Mouse (Mus musculus) CH12.LX (cell line): ENCODE results near the gene Tmsb10. TPM values are rescaled to one million over a fixed set of nuclear protein-coding genes. Genes with fewer than 3 reads are reported as not detected.

Experiments used
- DNase-seq: peaks from one replicate; pipeline ENCODE4 v3.0.0-alpha.2; 2013; ENCODE audit errors: extremely low read depth
- H3K27ac ChIP-seq: 2 replicates; pipeline ENCODE4 v1.5.1; 2012; ENCODE audit warnings: low read depth, mild to moderate bottlenecking, control low read depth, moderate library complexity; ENCODE audit not compliant: insufficient read depth
- H3K27me3 ChIP-seq: replicated peaks from 2 replicates; pipeline ENCODE3; 2012; ENCODE audit warnings: inconsistent platforms
- H3K36me3 ChIP-seq, 2 experiments: replicated peaks in 1 of 2; 2 replicates each; pipeline versions ENCODE3 to v1.6.1; 2012; ENCODE audit warnings: inconsistent platforms in 1 of 2, low read length in 1 of 2, mild to moderate bottlenecking in 1 of 2, mixed read lengths in 1 of 2, moderate library complexity in 1 of 2; ENCODE audit not compliant: control insufficient read depth in 1 of 2, insufficient read depth in 1 of 2
- H3K4me1 ChIP-seq, 2 experiments: 2 replicates each; pipeline ENCODE4 v1.6.1; 2012; ENCODE audit warnings: inconsistent platforms in 1 of 2, moderate library complexity in 1 of 2; ENCODE audit not compliant: insufficient read depth in 2 of 2, control insufficient read depth in 1 of 2
- H3K4me2 ChIP-seq: 2 replicates; pipeline ENCODE4 v1.6.1; 2012; ENCODE audit warnings: low read depth, mild to moderate bottlenecking, control low read depth; ENCODE audit not compliant: poor library complexity, insufficient read depth, severe bottlenecking
- H3K4me3 ChIP-seq, 3 experiments: fragments of 150-350 bp in 1 of 3; sonication (generic) in 1 of 3; replicated peaks in 1 of 3; 2 replicates each; pipeline versions ENCODE3 to v1.5.1; 2011 to 2012; ENCODE audit warnings: low read depth in 2 of 3, low read length in 2 of 3, mild to moderate bottlenecking in 2 of 3, moderate library complexity in 2 of 3, control low read depth in 1 of 3, improper control_type of control experiment in 1 of 3, inconsistent platforms in 1 of 3, mixed read lengths in 1 of 3; ENCODE audit not compliant: poor library complexity in 1 of 3
- H3K79me2 ChIP-seq: replicated peaks from 2 replicates; pipeline ENCODE4 v1.6.1; 2012; ENCODE audit warnings: mild to moderate bottlenecking, moderate library complexity; ENCODE audit not compliant: control insufficient read depth, poor library complexity, insufficient read depth, severe bottlenecking; ENCODE audit errors: extremely low read depth
- H3K9ac ChIP-seq: 2 replicates; pipeline ENCODE4 v1.6.1; 2012; ENCODE audit warnings: low read depth, mild to moderate bottlenecking, control low read depth, moderate library complexity; ENCODE audit not compliant: insufficient read depth
- H3K9me3 ChIP-seq: replicated peaks from 2 replicates; pipeline ENCODE3; 2012; ENCODE audit warnings: low read length, inconsistent platforms, mixed read lengths
- CTCF ChIP-seq, 2 experiments: IDR thresholded peaks in 1 of 2; conservative IDR thresholded peaks in 1 of 2; 2 replicates each; pipeline ENCODE4 v1.5.1; 2011 to 2012; ENCODE audit warnings: low read depth in 2 of 2, low read length in 2 of 2, improper control_type of control experiment in 1 of 2, inconsistent platforms in 1 of 2, mild to moderate bottlenecking in 1 of 2, moderate library complexity in 1 of 2
- EP300 ChIP-seq: IDR thresholded peaks from 2 replicates; pipeline ENCODE4 v1.6.1; 2011; ENCODE audit warnings: low read length, improper control_type of control experiment
- HCFC1 ChIP-seq: IDR thresholded peaks from 2 replicates; pipeline ENCODE4 v1.6.1; 2012; ENCODE audit warnings: low read depth, mild to moderate bottlenecking, inconsistent platforms, low read length, improper control_type of control experiment
- JUND ChIP-seq: conservative IDR thresholded peaks from 2 replicates; pipeline ENCODE4 v1.6.1; 2011; ENCODE audit warnings: low read depth, low read length, improper control_type of control experiment
- KAT2A ChIP-seq: IDR thresholded peaks from 2 replicates; pipeline ENCODE4 v1.6.1; 2012; ENCODE audit warnings: low read length, improper control_type of control experiment, inconsistent platforms; ENCODE audit not compliant: insufficient replicate concordance
- MEF2A ChIP-seq: IDR thresholded peaks from 2 replicates; pipeline ENCODE4 v1.6.1; 2014; ENCODE audit warnings: low read depth, mild to moderate bottlenecking, inconsistent platforms, low read length, improper control_type of control experiment, borderline replicate concordance
- MXI1 ChIP-seq: IDR thresholded peaks from 2 replicates; pipeline ENCODE4 v1.6.1; 2011; ENCODE audit warnings: mild to moderate bottlenecking, low read depth, low read length, improper control_type of control experiment
- PAX5 ChIP-seq: IDR thresholded peaks from 2 replicates; pipeline ENCODE4 v1.6.1; 2012; ENCODE audit warnings: low read length, inconsistent platforms, mixed read lengths
- POLR2AphosphoS2 ChIP-seq: IDR thresholded peaks from 2 replicates; pipeline ENCODE4 v1.6.1; 2011; ENCODE audit warnings: low read depth, low read length, improper control_type of control experiment
- RAD21 ChIP-seq: IDR thresholded peaks from 2 replicates; pipeline ENCODE4 v1.6.1; 2011; ENCODE audit warnings: low read depth, mild to moderate bottlenecking, low read length, improper control_type of control experiment, moderate library complexity
- USF2 ChIP-seq: conservative IDR thresholded peaks from 2 replicates; pipeline ENCODE4 v1.6.1; 2011; ENCODE audit warnings: low read depth, low read length, improper control_type of control experiment
- ZMIZ1 ChIP-seq: IDR thresholded peaks from 2 replicates; pipeline ENCODE4 v1.6.1; 2012; ENCODE audit warnings: low read depth, mild to moderate bottlenecking, inconsistent platforms, low read length, improper control_type of control experiment
- ZNF384 ChIP-seq: IDR thresholded peaks from 2 replicates; pipeline ENCODE4 v1.6.1; 2012; ENCODE audit warnings: low read depth, low read length, improper control_type of control experiment, inconsistent platforms
- dilution Hi-C: fragments of 300-500 bp; cut with MboI; formaldehyde crosslinking; loops from 2 replicates; pipeline ENCODE4 v1.14.3; 2020; ENCODE audit warnings: low sequenced_read_pairs; ENCODE audit not compliant: extremely low pct_unique_long_range_greater_than_20kb, extremely low pct_ligation_motif_present
- in situ Hi-C: fragments of 300-500 bp; cut with MboI; formaldehyde crosslinking; loops from 3 replicates; pipeline ENCODE4 v1.14.3; 2019; ENCODE audit warnings: low sequenced_read_pairs, low pct_ligation_motif_present, low pct_unique_long_range_greater_than_20kb, mixed read lengths
- polyA plus RNA-seq: library from polyadenylated mRNA; unstranded; fragments of >175 nt; gene quantifications from 2 replicates; pipeline ENCODE4 v1.2.1, GENCODE M21; 2012; ENCODE audit warnings: low read depth; ENCODE audit not compliant: insufficient read length
- total RNA-seq, 2 experiments: library from RNA; depleted of rRNA; stranded (reverse); fragments of 300-350 nt in 1 of 2; fragments of >200 nt in 1 of 2; gene quantifications; 2 replicates each; pipeline ENCODE4 v1.2.3; 2012 to 2014

Gene Tmsb10
- total and polyA plus RNA-seq, 3 experiments: 223 to 479 (median 379) TPM

DNA sequence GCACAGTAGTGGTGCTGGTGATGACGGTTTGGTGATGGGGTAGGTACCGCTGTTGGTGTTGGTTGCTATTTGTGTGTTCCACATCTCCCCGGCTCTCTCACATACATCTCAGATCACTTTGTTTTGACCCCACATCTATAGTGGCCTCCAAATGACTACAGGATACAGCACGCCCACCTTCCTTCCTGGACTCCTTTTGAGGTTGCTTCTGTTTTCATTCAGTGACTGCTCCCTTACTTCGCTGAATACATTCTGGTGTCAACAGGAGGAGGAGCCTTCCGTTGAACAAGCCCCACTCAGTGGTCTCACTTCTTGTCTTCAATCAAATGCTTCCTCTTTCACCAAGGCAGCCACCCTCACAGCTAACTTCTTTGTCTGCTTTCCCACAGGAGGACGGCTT lies 3.8 kb downstream of the Tmsb10 start:
- dilution Hi-C loops: no loop called here
- in situ Hi-C loops: loop anchor here (5.0 kb wide), 1 partner anchor 38 kb away; no protein-coding TSS in a partner anchor
- no peak overlapping the region for H3K27ac ChIP-seq
- no peaks in the 10 kb centered on the region for H3K27me3 ChIP-seq
- peaks cover 19 to 42% of the 10 kb centered on the region in 2 experiments for H3K4me1 ChIP-seq
- no peak overlapping the region for H3K9ac ChIP-seq
- H3K9me3 ChIP-seq: no peaks in the 10 kb centered on the region
- H3K4me2 ChIP-seq: no peak overlapping the region
- peaks cover 14% of the 10 kb centered on the region for H3K79me2 ChIP-seq
- H3K36me3 ChIP-seq: no peaks in the 10 kb centered on the region
- no peak overlapping the region for H3K4me3 ChIP-seq
- no peak for DNase-seq
- TF ChIP-seq HCFC1 (no peak), USF2 (no peak), MEF2A (no peak), EP300 (no peak)

GRCm38 (mm10) chr6:72952967-72953366 lies 5.6 kb downstream of the Tmsb10 start:
- dilution Hi-C loops (no loop called here), in situ Hi-C loops (no loop called here)
- TF ChIP-seq POLR2AphosphoS2 (no peak), MXI1 (no peak), EP300 (no peak), ZMIZ1 (no peak), CTCF (conservative IDR thresholded peaks at IDR 0.05 in 1 of 2, IDR thresholded peaks at IDR 0.05 in 1 of 2; ENCODE audit: low read depth in 2 of 2, low read length in 2 of 2) (no peak)
- no peak overlapping the region for H3K27ac ChIP-seq
- H3K4me3 ChIP-seq: no peak overlapping the region
- H3K79me2 ChIP-seq: peaks cover 12% of the 10 kb centered on the region
- H3K9ac ChIP-seq: no peak overlapping the region
- peaks cover 25 to 54% of the 10 kb centered on the region in 2 experiments for H3K4me1 ChIP-seq
- H3K9me3 ChIP-seq: no peaks in the 10 kb centered on the region
- no peaks in the 10 kb centered on the region for H3K36me3 ChIP-seq
- no peaks in the 10 kb centered on the region for H3K27me3 ChIP-seq
- no peak for DNase-seq
- H3K4me2 ChIP-seq: no peak overlapping the region

DNA sequence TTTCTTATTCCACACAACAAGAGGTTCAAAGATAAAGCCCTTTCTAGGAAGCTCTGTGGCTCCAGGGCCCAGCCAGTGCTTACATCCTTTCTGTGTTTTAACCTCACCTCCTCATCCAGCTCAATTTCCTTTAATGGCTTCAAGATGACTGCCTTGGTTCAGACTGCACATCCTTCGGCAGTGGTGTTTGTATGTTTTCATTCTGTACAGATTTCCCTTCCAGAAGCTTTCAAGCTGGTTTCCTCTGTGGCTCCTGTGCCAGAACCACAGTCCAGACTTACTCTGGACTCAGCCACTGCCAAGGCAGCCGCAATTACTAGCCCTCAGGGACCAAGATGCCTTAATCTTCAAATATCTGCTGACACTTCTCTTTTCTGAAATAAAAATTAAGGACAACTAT lies 6.3 kb downstream of the Tmsb10 start:
- no peaks in the 10 kb centered on the region for H3K27me3 ChIP-seq
- TF ChIP-seq PAX5 (no peak), ZNF384 (no peak), MXI1 (no peak), MEF2A (no peak), RAD21 (no peak), KAT2A (no peak), JUND (no peak)
- dilution Hi-C loops (no loop called here), in situ Hi-C loops (no loop called here)
- no peak overlapping the region for H3K9ac ChIP-seq
- peaks cover 2% of the 10 kb centered on the region for H3K9me3 ChIP-seq
- H3K79me2 ChIP-seq: peaks cover 5% of the 10 kb centered on the region
- peaks cover 25 to 55% of the 10 kb centered on the region in 2 experiments for H3K4me1 ChIP-seq
- no peaks in the 10 kb centered on the region for H3K36me3 ChIP-seq
- DNase-seq: no peak
- no peak overlapping the region for H3K4me2 ChIP-seq
- no peak overlapping the region for H3K4me3 ChIP-seq
- H3K27ac ChIP-seq: no peak overlapping the region
